Mouse (Mus musculus) heart, postnatal 0 days (tissue): Measurements from ENCODE around the gene Clec16a.

Experiments used
- CTCF ChIP-seq: IDR thresholded peaks from 2 replicates; pipeline ENCODE4 v1.5.1; 2016; ENCODE audit warnings: antibody characterized with exemption, control low read depth, low read depth
- EP300 ChIP-seq: IDR thresholded peaks from 2 replicates; pipeline ENCODE4 v1.6.1; 2016; ENCODE audit warnings: antibody characterized with exemption, low read depth

GRCm38 (mm10) chr16:10738866-10739265 lies 193.7 kb downstream of the Clec16a start:
- TF ChIP-seq EP300 (no peak), CTCF (no peak)
